Mouse (Mus musculus) WW6 (cell line): ENCODE measurements around the gene Sgk1.

Experiments used
- DNase-seq: peaks from one replicate; pipeline ENCODE4 v3.0.0-alpha.2; 2013; ENCODE audit warnings: low read depth, low spot score

Gene Sgk1

DNA sequence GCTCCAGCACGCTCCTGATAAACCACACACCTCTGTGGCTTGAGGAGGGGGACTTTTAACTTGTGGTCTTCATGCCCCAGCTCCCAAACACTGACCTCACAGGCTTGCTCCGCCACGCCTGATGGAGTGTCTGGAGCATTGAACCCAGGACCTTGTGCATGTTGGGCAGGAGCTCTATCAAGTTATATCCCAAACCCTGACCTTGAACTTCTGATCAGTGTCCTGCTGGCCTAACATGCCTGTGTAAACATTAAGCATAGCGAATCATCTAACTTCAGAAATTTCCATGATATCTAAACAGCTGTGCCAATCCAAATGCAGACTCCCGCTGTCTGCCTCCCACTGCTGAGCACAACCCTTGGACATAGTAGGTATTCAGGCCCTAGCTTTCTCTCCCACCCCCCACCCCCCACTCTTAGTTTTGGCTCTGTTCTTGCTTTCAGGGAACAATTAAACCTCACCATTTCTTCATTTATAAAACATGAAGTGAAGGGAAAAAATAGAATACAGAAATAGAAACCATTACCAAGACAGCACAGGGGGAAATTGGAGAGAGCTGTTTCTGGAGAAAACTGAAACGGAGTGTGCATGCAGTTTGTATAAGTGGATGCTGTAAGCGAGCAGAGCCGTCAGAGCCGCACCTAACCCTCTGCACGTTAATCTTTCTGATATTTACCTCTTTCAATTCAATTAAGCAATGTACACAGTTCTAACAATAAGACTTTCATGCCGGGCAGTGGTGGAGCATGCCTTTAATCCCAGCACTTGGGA, 34.5 kb downstream of the Sgk1 start:
- no peak for DNase-seq

DNA sequence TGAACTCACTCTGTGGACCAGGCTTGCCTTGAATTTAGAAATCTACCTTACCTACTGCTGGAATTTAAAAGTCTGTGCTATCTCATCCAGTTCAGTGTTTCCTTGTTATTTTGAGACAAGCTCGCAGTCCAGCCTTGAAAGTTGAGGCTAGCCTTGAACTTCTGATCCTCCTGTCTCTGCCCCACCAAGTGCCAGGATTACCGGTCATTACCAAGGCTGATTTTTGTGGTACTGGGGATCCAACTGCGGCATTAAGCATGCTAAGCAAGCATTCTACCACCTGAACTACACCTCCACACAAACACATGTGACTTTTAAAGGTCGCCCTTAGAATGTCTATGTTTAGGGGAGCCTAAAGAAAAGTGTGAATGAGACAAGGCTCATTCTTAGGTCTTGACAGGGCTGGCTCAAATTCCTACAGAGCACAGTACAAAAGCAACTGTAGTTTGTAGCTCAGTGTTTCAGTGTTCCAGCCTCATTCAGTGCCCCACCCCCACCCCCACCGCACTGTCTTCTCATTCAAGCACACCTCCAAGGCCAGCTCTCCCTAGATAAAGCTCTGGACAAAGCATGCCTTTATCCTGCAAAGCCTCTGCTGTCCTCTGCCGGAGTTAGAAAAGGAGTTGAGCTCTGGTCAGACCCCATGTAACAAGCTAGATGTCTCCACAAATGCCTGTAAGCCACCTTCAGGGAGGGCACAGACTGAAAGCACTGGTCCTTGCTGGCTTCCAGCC, 36.2 kb downstream of the Sgk1 start:
- no peak for DNase-seq

DNA sequence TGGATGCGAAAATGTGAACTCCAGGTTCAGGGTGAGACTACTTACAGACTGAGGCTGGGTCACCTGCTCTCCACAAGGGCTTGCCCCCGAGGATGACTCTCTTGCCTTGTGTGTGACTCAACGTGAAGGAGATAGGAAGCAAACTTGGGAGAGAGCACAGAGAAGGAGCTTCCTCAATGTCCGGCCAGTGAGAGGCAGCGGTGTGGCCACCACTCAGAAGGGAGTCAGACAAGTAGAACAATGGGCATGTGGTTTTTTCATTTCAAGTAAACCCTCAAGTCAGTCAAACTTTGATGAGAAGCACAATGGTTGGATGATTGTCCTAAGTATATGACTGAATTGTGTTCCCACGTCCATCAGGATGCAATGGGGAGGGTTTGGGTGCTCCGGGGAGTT, 36.8 kb downstream of the Sgk1 start:
- no peak for DNase-seq

GRCm38 (mm10) chr10:21920611-21921010, 38.6 kb downstream of the Sgk1 start:
- no peak for DNase-seq

DNA sequence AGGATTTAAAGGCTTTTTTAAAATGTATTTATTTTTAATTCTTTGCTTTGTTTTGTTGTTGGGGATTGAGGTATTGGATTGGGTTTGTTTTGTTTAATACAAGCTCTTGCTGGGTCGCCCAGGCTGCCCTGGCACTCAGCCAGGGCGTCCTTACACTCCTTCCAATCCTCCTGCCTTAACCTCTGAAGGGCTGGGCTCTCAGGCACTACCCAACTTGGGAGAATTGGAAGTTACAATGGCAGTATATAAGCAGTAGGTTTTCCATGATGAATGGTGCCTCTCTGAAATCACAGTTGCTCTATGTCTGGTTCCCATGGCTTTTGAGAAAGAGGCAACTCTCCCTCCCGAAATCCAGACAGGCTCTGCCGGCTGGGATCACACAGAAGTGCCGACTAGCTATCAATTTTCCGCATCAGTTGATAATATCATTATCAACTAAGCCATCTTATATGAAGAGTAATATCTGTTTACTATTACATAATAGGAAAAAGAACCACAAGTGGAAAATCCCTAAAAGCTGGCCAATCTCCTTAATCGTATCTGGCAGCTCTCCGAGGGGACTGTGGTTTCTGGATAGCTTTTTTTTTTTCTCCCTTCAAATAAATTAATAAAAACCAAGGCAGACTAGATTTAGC, 40.8 kb downstream of the Sgk1 start:
- no peak for DNase-seq

DNA sequence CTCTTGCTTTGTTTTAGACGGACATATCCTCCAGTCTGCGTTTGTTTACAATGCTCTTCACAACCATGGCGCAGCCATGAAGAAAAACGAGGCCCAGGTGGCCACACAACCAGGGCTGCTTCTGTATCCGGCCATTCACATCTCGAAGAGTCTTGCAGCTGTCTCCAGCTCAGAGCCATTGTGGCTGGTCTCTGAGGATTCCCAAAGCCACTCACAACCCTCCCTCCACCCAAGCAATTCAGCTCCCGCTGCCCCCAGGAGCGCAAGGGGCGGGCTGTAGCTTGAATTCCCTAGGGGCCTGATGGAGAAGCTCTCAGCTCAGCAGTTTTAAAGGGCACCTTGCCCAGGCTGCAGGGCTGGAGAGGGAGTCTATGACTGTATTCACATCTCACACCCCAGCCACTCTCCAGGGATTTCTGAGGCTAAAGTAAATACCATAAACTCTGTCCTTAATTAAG, 41.5 kb downstream of the Sgk1 start:
- peak; percentile 36 for DNase-seq

DNA sequence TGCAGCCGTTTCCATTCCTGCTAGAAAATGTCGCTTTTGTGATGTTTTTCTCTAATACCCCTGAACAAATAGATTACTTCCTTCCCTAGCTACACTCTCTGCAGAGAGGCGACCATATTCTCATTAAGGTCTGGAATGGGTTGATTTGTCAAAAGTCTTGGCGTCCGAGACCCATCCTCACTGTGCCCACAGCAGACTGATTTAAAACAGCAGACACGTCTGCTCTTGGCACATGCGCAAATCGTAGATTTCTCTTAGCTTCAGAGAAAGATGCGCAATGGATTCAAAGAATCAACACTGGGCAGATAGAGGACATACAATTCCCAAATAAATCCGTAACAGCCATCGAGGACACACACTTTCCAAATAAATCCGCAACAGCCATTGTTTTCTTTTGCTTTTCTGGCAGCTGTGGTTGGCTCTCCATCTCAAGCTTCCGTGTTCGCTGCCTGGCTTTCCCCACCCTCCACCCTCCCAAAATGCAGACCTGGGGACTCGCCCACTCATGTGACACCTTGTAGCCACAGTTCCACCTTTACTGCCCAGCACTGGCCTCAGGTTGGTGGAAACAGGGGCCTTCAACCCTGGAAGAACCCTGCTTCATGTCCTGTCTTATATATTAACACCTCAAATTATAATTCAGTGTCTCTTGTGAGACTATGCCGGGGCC, 42.2 kb downstream of the Sgk1 start:
- DNase-seq = no peak

GRCm38 (mm10) chr10:21926941-21927340, 45.0 kb downstream of the Sgk1 start:
- no peak for DNase-seq

DNA sequence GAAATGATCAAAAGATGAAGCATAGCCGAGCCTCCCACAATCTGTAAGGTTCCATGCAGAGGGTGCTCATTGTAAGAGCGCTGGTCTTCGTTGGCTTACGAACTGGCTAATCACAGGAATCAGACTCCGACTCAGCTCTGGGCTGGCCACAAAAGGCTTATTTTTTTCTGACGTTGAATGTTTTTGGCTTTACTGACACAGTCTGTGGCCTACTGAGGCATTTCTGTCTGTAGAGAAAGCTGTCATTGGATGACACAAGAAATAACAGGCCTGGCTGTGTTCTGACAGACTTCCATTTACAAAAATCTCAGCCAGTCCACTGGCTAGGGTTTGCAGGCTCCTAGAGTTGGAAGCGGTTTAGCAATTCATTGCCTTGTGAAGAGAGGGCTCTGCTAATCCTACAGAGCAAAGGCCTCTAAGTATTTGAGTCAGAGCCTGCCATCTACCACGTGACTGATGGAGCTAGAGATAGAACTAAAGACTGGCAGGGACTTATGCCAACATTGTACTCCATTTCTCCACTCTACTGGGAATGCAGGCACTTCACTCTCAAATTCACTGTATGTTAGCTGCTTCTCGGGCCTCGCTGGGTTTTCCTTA, 48.9 kb downstream of the Sgk1 start:
- no peak for DNase-seq

GRCm38 (mm10) chr10:21932791-21933190, 50.8 kb downstream of the Sgk1 start:
- DNase-seq = no peak

- DNase-seq = no peak
Measured at GRCm38 (mm10) chr10:21934826-21935225, 52.8 kb downstream of the Sgk1 start.

DNA sequence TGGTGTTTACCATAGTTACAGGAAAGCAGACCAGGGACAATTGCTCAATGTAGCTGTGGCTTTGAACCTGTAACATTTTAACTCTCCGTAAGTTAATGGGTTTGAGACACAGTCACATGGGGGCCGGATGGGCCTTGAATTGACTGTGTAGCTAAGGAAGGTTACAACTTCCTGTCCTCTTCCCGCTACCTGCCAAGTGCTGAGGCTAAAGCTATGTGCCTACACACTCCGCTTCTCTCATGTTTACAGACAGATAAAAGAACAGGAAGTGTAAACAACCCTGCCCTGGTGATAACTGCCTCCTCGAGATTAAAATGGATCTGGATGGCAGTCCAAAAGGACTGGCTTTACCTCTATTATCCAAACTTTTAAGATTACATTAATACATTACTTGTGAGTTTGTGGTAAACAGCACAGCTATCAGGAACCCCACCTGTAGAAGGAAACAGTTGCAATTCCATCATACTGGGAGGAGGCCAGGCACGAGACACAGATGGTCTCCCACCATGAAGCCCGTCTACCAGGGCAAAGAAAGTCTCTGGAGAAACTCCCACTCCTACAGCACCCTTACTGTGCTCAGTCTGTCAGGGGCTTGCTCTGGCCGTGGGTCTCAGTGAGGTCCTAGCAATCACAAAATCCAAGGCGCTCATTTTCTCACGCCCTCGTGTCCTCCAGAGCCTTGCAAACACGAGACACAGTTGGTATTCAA, 54.7 kb downstream of the Sgk1 start:
- DNase-seq = no peak

DNA sequence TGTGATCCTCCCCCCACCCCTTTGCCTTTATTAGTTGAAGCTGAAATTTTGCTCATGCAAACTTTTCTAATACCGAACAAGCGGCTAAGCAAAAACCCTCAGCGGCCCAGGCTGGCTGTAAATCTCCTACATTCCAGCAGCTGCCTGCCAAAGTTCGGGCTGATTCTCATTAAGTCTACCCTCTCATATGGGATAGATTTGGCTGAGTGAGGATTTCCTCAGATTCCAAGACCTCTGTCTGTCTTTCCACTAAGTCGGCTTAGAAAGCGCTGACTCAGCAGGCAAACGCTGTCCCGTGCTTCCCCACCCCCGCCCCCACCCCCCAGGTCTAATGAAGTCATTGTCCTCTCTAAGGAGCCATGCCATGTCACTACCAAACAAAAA, 55.2 kb downstream of the Sgk1 start:
- DNase-seq = no peak

DNA sequence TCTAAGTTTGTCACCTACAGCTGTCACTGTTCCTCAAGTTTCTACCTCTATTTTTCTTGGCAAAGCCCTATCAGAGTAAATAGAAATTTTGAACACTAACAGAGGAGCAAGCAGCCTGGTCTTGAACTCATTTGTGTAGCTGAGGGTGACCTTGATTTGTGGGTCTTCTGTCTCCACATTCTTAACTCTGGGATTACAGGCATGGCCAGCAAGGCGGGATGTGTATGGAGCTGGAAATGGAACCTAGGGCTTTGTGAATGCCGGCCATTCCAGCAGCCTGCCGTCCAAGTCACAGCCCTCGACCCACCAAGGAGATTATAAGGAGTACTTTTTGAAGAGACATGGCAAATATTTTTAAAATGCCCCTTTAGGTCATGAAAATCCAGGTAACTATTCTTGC, 56.2 kb downstream of the Sgk1 start:
- no peak for DNase-seq

DNA sequence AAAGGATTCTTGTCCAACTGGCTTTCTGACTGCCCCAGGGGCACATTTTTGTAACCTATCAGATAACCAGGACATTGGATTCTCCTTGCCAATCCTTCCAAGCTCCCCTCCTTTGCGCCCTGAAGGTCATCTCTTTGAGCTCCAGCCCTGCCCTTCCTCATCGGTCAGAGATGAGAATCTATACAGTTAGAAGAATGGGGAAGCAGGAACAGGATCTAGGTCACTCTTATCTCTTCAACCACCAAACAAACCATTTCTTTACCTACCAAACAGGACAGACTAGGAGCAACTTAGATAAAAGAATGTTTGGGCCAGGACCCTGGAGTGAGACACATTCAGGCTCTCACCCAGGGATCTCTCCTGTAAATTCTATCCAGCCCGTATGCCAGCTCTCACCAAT, 59.3 kb downstream of the Sgk1 start:
- no peak for DNase-seq

DNA sequence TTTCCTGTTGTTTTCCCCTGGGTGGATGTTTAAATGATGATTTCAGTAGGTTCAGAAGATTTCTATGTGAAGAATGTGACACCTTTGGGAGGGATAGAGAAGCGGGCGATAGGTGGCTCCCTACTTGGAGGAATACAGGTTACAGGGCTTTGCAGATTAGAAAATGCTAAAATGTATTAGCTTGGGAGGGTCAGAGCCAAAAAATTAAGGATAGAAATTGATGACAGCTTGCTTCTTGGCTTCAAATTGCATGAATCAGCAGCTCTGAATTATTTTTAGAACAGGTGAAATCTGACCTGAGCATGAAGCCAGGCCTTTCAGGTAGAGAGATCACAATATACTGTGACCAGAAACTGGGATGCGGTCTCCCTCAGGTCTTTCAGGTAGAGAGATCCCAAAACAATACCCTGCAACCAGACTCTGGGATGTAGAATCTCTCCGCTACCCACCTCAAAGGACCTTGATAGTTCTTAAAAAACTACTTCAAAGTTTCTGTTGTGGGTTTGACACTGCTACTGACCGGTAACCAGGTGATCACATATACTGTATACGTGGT, 61.2 kb downstream of the Sgk1 start:
- DNase-seq = no peak

DNA sequence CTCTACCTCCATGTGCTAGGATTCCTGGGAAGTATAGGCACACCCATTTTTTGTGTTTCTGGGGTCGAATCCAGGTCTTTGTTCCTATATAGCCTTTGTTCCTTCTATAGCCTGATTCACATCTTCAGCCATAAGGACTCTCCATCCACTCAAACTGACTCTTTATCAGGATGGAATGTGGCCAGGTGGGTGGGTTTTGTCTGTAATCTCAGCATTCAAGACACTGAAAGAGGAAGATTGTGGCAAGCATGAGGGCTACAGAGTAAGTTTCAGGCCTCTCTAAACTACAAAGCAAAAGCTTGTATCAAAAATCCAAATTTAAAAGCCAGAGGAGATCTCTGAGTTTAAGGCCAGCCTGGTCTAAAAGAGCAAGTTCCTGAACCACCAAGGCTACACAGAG, 63.2 kb downstream of the Sgk1 start:
- DNase-seq = no peak

DNA sequence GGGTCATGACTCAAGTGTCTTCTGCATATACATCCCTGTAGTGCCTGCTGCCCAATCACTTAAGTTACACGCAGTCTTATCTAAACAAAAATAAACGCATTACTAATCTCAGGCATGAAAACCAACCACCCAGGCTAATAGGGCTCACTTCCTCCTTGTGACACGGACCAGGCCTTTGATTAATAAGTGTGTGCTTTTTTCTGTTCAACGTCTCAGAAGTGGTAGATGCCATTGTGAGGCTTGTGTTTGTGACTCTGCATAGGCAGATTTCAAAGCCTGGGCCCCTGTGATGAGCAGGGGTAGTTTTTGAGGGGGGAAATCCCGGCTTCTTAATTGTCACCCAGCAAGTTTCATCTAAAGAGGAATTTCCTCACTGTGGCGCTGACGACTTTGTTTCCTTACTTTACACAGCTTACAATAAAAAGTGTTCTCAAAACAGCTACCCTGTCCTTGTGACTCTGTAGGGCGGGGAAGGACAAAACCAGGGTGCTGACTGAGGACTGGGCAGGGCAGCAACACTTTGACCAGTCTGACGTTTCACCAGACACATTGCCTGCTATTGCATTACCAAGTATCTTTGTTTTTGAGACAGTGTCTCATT, 64.9 kb downstream of the Sgk1 start:
- no peak for DNase-seq

GRCm38 (mm10) chr10:21952520-21952919, 70.5 kb downstream of the Sgk1 start:
- no peak for DNase-seq

- DNase-seq = no peak
Measured at GRCm38 (mm10) chr10:21961111-21961510, 79.1 kb downstream of the Sgk1 start.
